Mouse (Mus musculus): Measurements from ENCODE around the gene Rhoc. TPM values are rescaled to one million over a fixed set of nuclear protein-coding genes. Genes with fewer than 3 reads are reported as not detected.

Gene Rhoc
- polyA plus RNA-seq, 2 experiments = 161 to 192 TPM

DNA sequence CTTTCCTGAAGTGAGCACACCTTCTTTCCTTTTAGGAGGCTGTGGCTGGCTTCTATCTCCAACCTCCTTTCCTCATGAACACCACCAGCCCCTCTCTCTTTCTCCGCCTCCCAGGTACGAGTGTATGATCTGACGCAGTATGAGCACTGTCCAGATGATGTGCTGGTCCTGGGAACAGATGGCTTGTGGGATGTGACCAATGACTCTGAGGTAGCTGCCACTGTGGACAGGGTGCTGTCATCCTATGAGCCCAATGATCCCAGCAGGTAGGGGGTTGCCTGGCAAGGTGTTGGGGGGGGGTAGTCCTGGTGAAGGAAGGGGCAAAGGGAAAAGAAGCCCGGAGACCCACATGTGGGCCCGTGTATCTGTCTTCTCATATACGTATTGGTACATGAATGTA, 2.9 kb upstream of the Rhoc start:
- 89% methylated on average over 6 of the region's 6 CpGs for WGBS
- ATAC-seq (ENCODE audit: low FRiP score, low read depth) (no peak), DNase-seq (ENCODE audit: low spot score) (no peak)
- TF ChIP-seq POLR2A (IDR thresholded peaks at IDR 0.05; ENCODE audit: borderline replicate concordance, extremely low read depth, insufficient read depth, insufficient read length) = no peak
- Histone ChIP-seq H3K9me3 (ENCODE audit: control insufficient read depth, low read length) (no peaks in the 10 kb centered on the region), H3K4me3 (replicated peaks; ENCODE audit: low read length) (no peak overlapping the region), H3K27ac (replicated peaks; ENCODE audit: low read depth, low read length) (no peak overlapping the region), H3K36me3 (ENCODE audit: control insufficient read depth, insufficient read depth, low read length) (no peaks in the 10 kb centered on the region), H3K9ac (ENCODE audit: low read depth, low read length, severe bottlenecking) (no peak overlapping the region), H3K4me1 (ENCODE audit: control insufficient read depth, insufficient read depth, low read length) (peaks cover 19% of the 10 kb centered on the region), H3K4me2 (replicated peaks; ENCODE audit: low read depth, low read length, severe bottlenecking) (no peak overlapping the region), H3K27me3 (ENCODE audit: control insufficient read depth, insufficient read depth, low read length) (peaks cover 44% of the 10 kb centered on the region)

DNA sequence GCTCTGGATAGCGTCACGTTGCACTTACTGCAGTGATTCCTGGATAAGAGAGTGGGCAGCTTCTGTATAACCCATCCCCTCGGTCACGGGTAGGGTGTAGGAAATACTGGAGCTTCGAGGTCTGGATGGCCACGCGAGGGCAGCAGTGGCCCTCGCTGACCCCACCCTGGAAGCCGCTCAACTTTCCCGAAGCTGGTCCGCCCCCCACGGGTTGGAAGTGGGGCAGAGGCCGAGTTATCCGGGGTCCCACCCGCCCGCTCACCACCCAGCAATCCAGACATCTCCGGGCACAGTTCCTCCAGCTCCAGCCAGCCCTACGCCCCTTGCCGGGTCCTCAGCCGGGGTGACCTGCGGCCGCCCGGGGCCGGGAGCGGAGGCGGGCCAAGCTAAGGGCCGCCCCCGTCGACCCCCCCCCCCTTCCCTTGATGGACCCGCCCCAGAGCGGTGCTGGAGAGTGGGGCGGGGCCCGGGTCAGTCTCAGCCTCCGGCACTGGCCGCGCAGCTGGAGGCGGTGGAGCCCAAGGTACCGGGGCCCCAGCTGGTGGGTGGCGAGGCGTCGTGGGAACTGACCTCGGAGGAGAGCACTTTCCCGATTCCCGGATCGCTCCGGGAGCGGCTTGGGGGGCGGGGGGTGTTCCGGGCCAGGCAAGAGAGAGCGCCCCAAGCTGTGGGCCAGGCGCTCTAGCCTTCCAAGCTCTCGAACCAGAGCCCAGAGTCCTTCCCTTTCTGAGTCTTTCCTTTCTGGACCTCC, 561 bp downstream of the Rhoc start:
- peak overlapping the region; percentile 73 for H3K9ac ChIP-seq (ENCODE audit: low read depth, low read length, severe bottlenecking)
- H3K4me3 ChIP-seq (replicated peaks; ENCODE audit: low read length) = peak overlapping the region; percentile 74
- H3K4me1 ChIP-seq (ENCODE audit: control insufficient read depth, insufficient read depth, low read length) = peaks cover 34% of the 10 kb centered on the region
- H3K36me3 ChIP-seq (ENCODE audit: control insufficient read depth, insufficient read depth, low read length) = peaks cover 25% of the 10 kb centered on the region
- 0% methylated on average over 36 of the region's 52 CpGs for WGBS
- peak overlapping the region; percentile 83 for H3K27ac ChIP-seq (replicated peaks; ENCODE audit: low read depth, low read length)
- H3K9me3 ChIP-seq (ENCODE audit: control insufficient read depth, low read length) = no peaks in the 10 kb centered on the region
- peak overlapping the region; percentile 81 for H3K4me2 ChIP-seq (replicated peaks; ENCODE audit: low read depth, low read length, severe bottlenecking)
- H3K27me3 ChIP-seq (ENCODE audit: control insufficient read depth, insufficient read depth, low read length) = peaks cover 9% of the 10 kb centered on the region; the same call in 1 of the 2 replicates
- ATAC-seq (ENCODE audit: low FRiP score, low read depth) (peak; percentile 91), DNase-seq (ENCODE audit: low spot score) (peak; percentile 81)
- TF ChIP-seq POLR2A (IDR thresholded peaks at IDR 0.05; ENCODE audit: borderline replicate concordance, extremely low read depth, insufficient read depth, insufficient read length) = no peak

- H3K4me3 ChIP-seq (replicated peaks; ENCODE audit: low read length) = peak overlapping the region; percentile 74
Measured at GRCm38 (mm10) chr3:104789312-104789605, 1.1 kb downstream of the Rhoc start.

DNA sequence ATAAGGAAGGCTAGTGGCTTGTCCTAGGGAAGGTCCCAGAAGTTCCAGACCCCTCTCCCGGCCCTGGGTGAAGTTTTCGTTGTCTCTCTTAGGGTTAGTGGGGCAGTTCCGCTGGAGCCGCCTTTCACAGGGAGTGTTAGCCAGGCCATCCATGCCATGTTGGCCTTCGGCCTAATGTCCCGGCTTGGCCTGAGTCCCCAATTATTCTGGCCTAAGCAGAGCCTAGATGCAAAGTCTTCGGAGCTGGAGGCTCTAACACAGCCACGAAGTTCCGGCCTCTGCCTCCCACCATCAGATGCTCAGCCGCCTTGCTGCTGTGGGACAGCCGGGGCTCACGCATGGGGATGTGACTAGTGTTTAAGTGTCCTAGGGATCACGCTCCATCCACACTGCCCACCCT, 1.6 kb downstream of the Rhoc start:
- Histone ChIP-seq H3K4me2 (replicated peaks; ENCODE audit: low read depth, low read length, severe bottlenecking) (peak overlapping the region; percentile 81), H3K36me3 (ENCODE audit: control insufficient read depth, insufficient read depth, low read length) (peaks cover 32% of the 10 kb centered on the region), H3K9me3 (ENCODE audit: control insufficient read depth, low read length) (no peaks in the 10 kb centered on the region), H3K27ac (replicated peaks; ENCODE audit: low read depth, low read length) (peak overlapping the region; percentile 83), H3K27me3 (ENCODE audit: control insufficient read depth, insufficient read depth, low read length) (0 out of 2 replicates have a peak, but pooled peaks cover 3% of the 10 kb centered on the region), H3K4me3 (replicated peaks; ENCODE audit: low read length) (peak overlapping the region; percentile 74), H3K9ac (ENCODE audit: low read depth, low read length, severe bottlenecking) (peak overlapping the region; percentile 73), H3K4me1 (ENCODE audit: control insufficient read depth, insufficient read depth, low read length) (peaks cover 44% of the 10 kb centered on the region)
- WGBS = 23% methylated on average over 13 of the region's 13 CpGs
- ATAC-seq (ENCODE audit: low FRiP score, low read depth) (no peak), DNase-seq (ENCODE audit: low spot score) (no peak)
- no peak for TF ChIP-seq POLR2A (IDR thresholded peaks at IDR 0.05; ENCODE audit: borderline replicate concordance, extremely low read depth, insufficient read depth, insufficient read length)

More at GRCm38 (mm10) chr3:104789312-104789605, 1.1 kb downstream of the Rhoc start:
- 0 out of 2 replicates have a peak, but pooled peaks cover 5% of the 10 kb centered on the region for H3K27me3 ChIP-seq (ENCODE audit: control insufficient read depth, insufficient read depth, low read length)
- TF ChIP-seq POLR2A (IDR thresholded peaks at IDR 0.05; ENCODE audit: borderline replicate concordance, extremely low read depth, insufficient read depth, insufficient read length) = no peak
- H3K36me3 ChIP-seq (ENCODE audit: control insufficient read depth, insufficient read depth, low read length) = peaks cover 30% of the 10 kb centered on the region
- H3K4me1 ChIP-seq (ENCODE audit: control insufficient read depth, insufficient read depth, low read length) = peaks cover 39% of the 10 kb centered on the region
- peak overlapping the region; percentile 73 for H3K9ac ChIP-seq (ENCODE audit: low read depth, low read length, severe bottlenecking)
- DNase-seq (ENCODE audit: low spot score) (no peak), ATAC-seq (ENCODE audit: low FRiP score, low read depth) (peak; percentile 28)
- H3K9me3 ChIP-seq (ENCODE audit: control insufficient read depth, low read length) = no peaks in the 10 kb centered on the region
- peak overlapping the region; percentile 81 for H3K4me2 ChIP-seq (replicated peaks; ENCODE audit: low read depth, low read length, severe bottlenecking)
- peak overlapping the region; percentile 83 for H3K27ac ChIP-seq (replicated peaks; ENCODE audit: low read depth, low read length)
- WGBS = 2% methylated on average over 10 of the region's 10 CpGs

DNA sequence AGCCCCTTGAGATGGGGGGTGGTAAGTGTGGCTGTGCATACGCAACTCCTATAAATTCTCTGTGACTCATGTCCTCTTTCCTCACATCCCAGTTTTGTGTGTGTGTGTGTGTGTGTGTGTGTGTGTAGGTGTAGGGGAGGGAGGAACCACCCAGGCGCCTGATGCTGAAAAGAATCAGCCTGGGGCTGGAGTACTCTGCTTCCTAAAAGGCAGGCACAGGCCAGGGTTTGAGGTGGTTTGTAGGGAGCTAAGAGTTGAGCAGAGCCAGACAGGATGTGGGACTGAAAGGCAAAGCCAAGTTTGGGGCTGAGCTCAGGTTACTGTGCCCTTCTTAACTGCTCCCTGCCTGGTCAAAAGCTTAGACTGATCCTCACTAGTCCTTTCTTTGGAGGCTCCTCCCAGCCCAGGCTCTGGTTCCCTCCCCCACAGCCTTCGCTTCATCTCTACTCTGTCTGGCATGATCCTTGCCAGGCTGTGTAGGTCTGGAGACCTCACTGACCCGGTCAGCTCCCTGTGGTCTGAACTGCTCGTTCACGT, 2.3 kb downstream of the Rhoc start:
- H3K27me3 ChIP-seq (ENCODE audit: control insufficient read depth, insufficient read depth, low read length) = no peaks in the 10 kb centered on the region
- peak; percentile 76 for DNase-seq (ENCODE audit: low spot score)
- ATAC-seq (ENCODE audit: low FRiP score, low read depth) = peak; percentile 35
- no peaks in the 10 kb centered on the region for H3K9me3 ChIP-seq (ENCODE audit: control insufficient read depth, low read length)
- peak overlapping the region; percentile 74 for H3K4me3 ChIP-seq (replicated peaks; ENCODE audit: low read length)
- TF ChIP-seq POLR2A (IDR thresholded peaks at IDR 0.05; ENCODE audit: borderline replicate concordance, extremely low read depth, insufficient read depth, insufficient read length) = no peak
- peaks cover 37% of the 10 kb centered on the region for H3K36me3 ChIP-seq (ENCODE audit: control insufficient read depth, insufficient read depth, low read length)
- H3K4me1 ChIP-seq (ENCODE audit: control insufficient read depth, insufficient read depth, low read length) = peaks cover 51% of the 10 kb centered on the region
- H3K27ac ChIP-seq (replicated peaks; ENCODE audit: low read depth, low read length) = peak overlapping the region; percentile 83
- H3K4me2 ChIP-seq (replicated peaks; ENCODE audit: low read depth, low read length, severe bottlenecking) = peak overlapping the region; percentile 81
- 7% methylated on average over 6 of the region's 6 CpGs for WGBS
- H3K9ac ChIP-seq (ENCODE audit: low read depth, low read length, severe bottlenecking) = peak overlapping the region; percentile 73

Measured in limb, embryonic 14.5 days (tissue).